Mouse (Mus musculus) spleen, adult 2 months (tissue): ENCODE results near the gene Vmn1r39. TPM values are rescaled to one million over a fixed set of nuclear protein-coding genes. Genes with fewer than 3 reads are reported as not detected.
"Not testable (repeated sequence)": the region's sequence is repeated elsewhere in the genome, so short reads cannot be mapped to it uniquely, and the experiment has no call there.

Source experiments
- DNase-seq, 2 experiments: peaks; one replicate each; pipeline versions ENCODE4 v3.0.0 to v3.0.0-alpha.2; 2012 to 2021; ENCODE audit warnings: low spot score in 2 of 2, low read depth in 1 of 2
- H3K27ac ChIP-seq: fragments of 200-500 bp; 2 replicates; pipeline ENCODE4 v1.5.1; 2012; ENCODE audit warnings: low read length, inconsistent platforms; ENCODE audit not compliant: insufficient read depth
- H3K27me3 ChIP-seq: fragments of 200-500 bp; 2 replicates; pipeline ENCODE4 v1.6.1; 2012; ENCODE audit warnings: mild to moderate bottlenecking, moderate library complexity, low read length, inconsistent platforms; ENCODE audit not compliant: control insufficient read depth, insufficient read depth
- H3K36me3 ChIP-seq: fragments of 200-500 bp; 2 replicates; pipeline ENCODE4 v1.6.1; 2012; ENCODE audit warnings: mild to moderate bottlenecking, low read length, inconsistent platforms; ENCODE audit not compliant: control insufficient read depth, insufficient read depth
- H3K4me1 ChIP-seq: fragments of 200-500 bp; 2 replicates; pipeline ENCODE4 v1.6.1; 2011; ENCODE audit warnings: inconsistent platforms; ENCODE audit not compliant: control insufficient read depth, insufficient read depth, insufficient read length
- H3K4me3 ChIP-seq: fragments of 200-500 bp; 2 replicates; pipeline ENCODE4 v1.5.1; 2011; ENCODE audit warnings: mild to moderate bottlenecking, inconsistent platforms; ENCODE audit not compliant: insufficient read depth, insufficient read length; ENCODE audit errors: extremely low read depth
- CTCF ChIP-seq: fragments of 200-500 bp; IDR thresholded peaks from 2 replicates; pipeline ENCODE4 v1.5.1; 2011; ENCODE audit warnings: mild to moderate bottlenecking, inconsistent platforms; ENCODE audit not compliant: insufficient read depth, insufficient read length, insufficient replicate concordance; ENCODE audit errors: extremely low read depth
- POLR2A ChIP-seq: fragments of 200-500 bp; IDR thresholded peaks from 2 replicates; pipeline ENCODE4 v1.6.1; 2011; ENCODE audit warnings: low read depth, low read length, inconsistent platforms
- WGBS: fragments of 180-500 bp; shearing (Covaris S2); methylation state at CpG from one replicate; pipeline ENCODE4 v1.1.7; 2018; 5-methylcytosine and 5-hydroxymethylcytosine counted together
- polyA plus RNA-seq: library from polyadenylated mRNA; depleted of rRNA; stranded (reverse); fragments of >200 nt; gene quantifications from 2 replicates; pipeline ENCODE4 v1.2.3, GENCODE M21; 2012; rRNA removed

The Vmn1r39 gene
- polyA plus RNA-seq, result not detected in 2 replicates

DNA sequence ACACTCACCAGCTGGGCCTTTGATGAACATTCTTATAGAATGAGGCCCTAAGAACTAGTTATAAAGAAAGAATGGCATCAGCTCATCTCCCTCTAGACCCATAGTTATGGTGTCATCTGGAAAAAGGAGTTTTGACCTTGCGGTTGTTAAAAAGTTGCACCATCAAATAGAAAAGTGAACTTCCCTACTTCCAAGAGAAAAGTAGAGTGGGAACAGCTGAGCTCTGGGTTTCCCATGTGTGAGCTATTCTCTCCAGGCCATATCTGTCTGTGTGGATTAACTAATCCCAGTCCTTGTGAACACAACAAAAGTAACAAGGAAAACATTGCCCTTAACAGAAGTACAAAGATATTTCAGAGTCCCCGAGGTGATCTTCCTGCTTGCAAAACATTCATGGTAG is at the start of gene Vmn1r39:
Gene Vmn1r39, minus strand, starts transcription at position 101 of the 400 bp plus-strand sequence.
- H3K36me3 ChIP-seq, result no peaks in the 10 kb centered on the region
- no peak within 1 kb of the TSS for H3K27ac ChIP-seq
- no peaks in the 10 kb centered on the region for H3K4me1 ChIP-seq
- DNase-seq, result no peak
- H3K4me3 ChIP-seq, result no peak within 1 kb of the TSS
- TF ChIP-seq POLR2A (no peak), CTCF (no peak)
- 92% methylated on average over 2 of the region's 2 CpGs for WGBS
- peaks cover 1% of the 10 kb centered on the region; the same call in 1 of the 2 replicates for H3K27me3 ChIP-seq

DNA sequence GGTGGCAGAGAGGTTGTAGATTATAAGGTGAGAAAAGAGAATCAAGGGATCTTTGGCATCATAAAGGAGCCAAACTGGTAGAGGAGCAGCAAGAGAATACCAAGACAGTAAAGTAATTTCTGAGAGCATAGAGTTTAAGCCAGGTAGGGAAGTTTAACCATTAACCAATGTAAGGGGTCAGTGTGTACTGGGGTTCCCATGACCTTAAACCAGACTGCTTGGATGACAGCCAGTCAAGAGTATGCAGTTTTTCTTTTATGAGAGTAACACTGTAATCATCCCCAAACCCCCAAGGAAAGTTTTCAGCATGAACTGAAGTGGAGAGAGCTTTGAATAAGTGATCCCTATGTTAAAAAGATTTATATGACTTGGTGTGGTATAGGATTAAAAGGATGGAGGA is 49.0 kb upstream of the Vmn1r39 start:
- DNase-seq, result no peak
- Histone ChIP-seq H3K4me1 (no peaks in the 10 kb centered on the region), H3K36me3 (no peaks in the 10 kb centered on the region), H3K27me3 (no peaks in the 10 kb centered on the region), H3K27ac (no peak overlapping the region), H3K4me3 (no peak overlapping the region)
- TF ChIP-seq CTCF (no peak), POLR2A (no peak)

- Histone ChIP-seq H3K36me3 (no peaks in the 10 kb centered on the region), H3K4me1 (no peaks in the 10 kb centered on the region), H3K27ac (no peak overlapping the region), H3K4me3 (no peak overlapping the region), H3K27me3 (no peaks in the 10 kb centered on the region)
- DNase-seq, result no peak
- 92% methylated on average over 1 of the region's 1 CpGs for WGBS
- TF ChIP-seq POLR2A (no peak), CTCF (no peak)
These were observed 47.9 kb upstream of the Vmn1r39 start for GRCm38 (mm10) chr6:66858356-66858755.

DNA sequence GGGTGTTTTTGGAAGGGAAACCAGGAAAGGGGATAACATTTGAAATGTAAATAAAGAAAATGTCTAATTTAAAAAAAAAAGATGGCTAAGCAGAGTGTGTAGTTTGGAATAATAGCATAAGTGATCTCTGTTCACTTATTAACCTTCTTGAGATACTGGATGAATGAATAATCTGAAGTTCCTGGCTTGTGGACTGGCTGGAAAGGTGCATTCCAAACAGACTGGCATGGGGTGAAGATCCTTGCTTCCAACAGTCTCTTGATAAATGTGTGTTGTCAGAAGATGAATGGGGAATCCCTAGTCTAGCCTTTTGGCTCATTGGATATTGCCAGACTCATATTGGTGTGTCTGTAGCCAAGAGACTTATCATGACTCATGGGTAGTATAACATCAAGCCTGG is 45.8 kb upstream of the Vmn1r39 start:
- Histone ChIP-seq H3K27me3 (no peaks in the 10 kb centered on the region), H3K36me3 (no peaks in the 10 kb centered on the region), H3K4me1 (no peaks in the 10 kb centered on the region), H3K27ac (no peak overlapping the region), H3K4me3 (no peak overlapping the region)
- no peak for DNase-seq
- no peak for TF ChIP-seq CTCF
- TF ChIP-seq POLR2A, result no peak

DNA sequence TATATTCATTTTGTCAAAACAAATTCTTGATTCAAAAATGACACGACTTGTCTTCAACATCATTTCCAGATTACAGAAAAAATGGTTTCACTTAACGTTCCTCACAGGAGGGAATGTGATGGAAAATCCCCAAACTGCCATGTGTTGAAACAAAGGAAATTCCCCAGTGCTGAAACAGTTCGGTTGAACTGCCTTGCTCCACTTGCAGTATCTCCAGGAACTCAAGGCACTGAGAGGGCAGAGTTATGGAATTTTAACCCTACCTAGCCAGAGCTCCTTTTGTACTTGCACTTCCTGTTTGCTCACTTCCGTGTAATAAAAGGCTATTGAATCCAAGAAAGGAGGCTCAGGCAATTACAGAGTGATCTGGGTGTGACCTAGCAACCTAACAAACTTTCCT is 38.5 kb upstream of the Vmn1r39 start:
- WGBS, result 56% methylated on average over 4 of the region's 4 CpGs
- DNase-seq, result no peak
- 0 out of 2 replicates have a peak, but pooled peaks cover 3% of the 10 kb centered on the region for H3K27me3 ChIP-seq
- H3K4me3 ChIP-seq, result no peak overlapping the region
- TF ChIP-seq POLR2A (no peak), CTCF (no peak)
- H3K36me3 ChIP-seq, result no peaks in the 10 kb centered on the region
- no peaks in the 10 kb centered on the region for H3K4me1 ChIP-seq
- H3K27ac ChIP-seq, result no peak overlapping the region

DNA sequence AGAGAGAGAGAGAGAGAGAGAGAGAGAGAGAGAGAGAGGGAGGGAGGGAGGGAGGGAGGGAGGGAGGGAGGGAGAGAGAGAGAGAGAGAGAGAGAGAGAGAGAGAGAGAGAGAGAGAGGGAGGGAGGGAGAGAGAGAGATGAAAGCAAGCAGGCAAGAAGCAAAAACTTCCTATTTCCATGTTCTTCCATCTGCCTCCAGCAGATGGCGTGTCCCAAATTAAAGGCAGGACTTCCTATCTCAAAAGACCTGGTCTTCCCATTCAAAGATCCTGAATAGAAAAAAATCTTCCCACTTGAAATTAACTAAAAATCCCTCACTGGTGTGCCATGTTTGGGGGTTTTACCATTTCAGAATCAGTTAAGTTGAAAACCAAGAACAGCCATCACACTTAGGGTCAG is 30.2 kb upstream of the Vmn1r39 start:
- not testable (repeated sequence) for H3K27me3 ChIP-seq, H3K27ac ChIP-seq, H3K36me3 ChIP-seq, H3K4me1 ChIP-seq, H3K4me3 ChIP-seq
- WGBS, result 15% methylated on average over 1 of the region's 1 CpGs
- TF ChIP-seq CTCF, result 0 out of 2 replicates have a peak, but pooled peaks have one; percentile 3
- DNase-seq, result peak in 1 of 2 experiments; percentile 9

DNA sequence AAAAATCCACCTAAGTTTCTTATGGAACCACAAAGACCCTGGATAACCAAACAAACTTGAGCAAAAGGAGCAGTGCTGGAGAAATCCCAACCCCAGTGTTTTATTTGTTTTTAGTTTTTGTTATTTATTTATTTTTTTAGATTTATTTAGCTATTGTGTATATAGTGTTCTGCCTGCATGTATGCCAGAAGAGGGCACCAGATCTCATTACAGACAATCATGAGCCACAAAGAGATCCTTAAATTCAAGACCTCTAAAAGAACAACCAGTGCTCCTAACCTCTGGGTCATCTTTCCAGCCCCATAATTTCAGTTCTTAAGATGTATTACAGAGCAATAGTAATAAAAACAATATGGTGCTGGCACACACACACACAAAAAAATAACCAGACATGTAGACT is 26.5 kb upstream of the Vmn1r39 start:
- Histone ChIP-seq H3K27ac (no peak overlapping the region), H3K4me3 (no peak overlapping the region), H3K4me1 (no peaks in the 10 kb centered on the region), H3K27me3 (no peaks in the 10 kb centered on the region), H3K36me3 (no peaks in the 10 kb centered on the region)
- no peak for DNase-seq
- TF ChIP-seq CTCF (no peak), POLR2A (no peak)

GRCm38 (mm10) chr6:66806311-66806710 is 4.1 kb downstream of the Vmn1r39 start:
- TF ChIP-seq CTCF (no peak), POLR2A (no peak)
- Histone ChIP-seq H3K4me1 (no peaks in the 10 kb centered on the region), H3K36me3 (no peaks in the 10 kb centered on the region), H3K4me3 (no peak overlapping the region), H3K27ac (no peak overlapping the region), H3K27me3 (peaks cover 1% of the 10 kb centered on the region; the same call in 1 of the 2 replicates)
- whole genome bisulfite sequencing, result 77% methylated on average over 1 of the region's 1 CpGs
- no peak for DNase-seq
